Mouse (Mus musculus) urinary bladder, postnatal 4 days (tissue): ENCODE results near the gene Slc10a7.
"Not testable (repeated sequence)": the region's sequence is repeated elsewhere in the genome, so short reads cannot be mapped to it uniquely, and the experiment has no call there.

Experiments
- DNase-seq, 2 experiments: peaks; one replicate each; pipeline ENCODE4 v3.0.0; 2021 to 2022; ENCODE audit warnings: low spot score in 2 of 2

The Slc10a7 gene

GRCm38 (mm10) chr8:78668206-78668605 lies 159.1 kb downstream of the Slc10a7 start:
- DNase-seq = no peak

- DNase-seq = no peak
Measured at GRCm38 (mm10) chr8:78670241-78670640, 161.1 kb downstream of the Slc10a7 start.

GRCm38 (mm10) chr8:78678541-78679219 lies 169.5 kb downstream of the Slc10a7 start:
- DNase-seq = no peak

GRCm38 (mm10) chr8:78690795-78691194 lies 181.6 kb downstream of the Slc10a7 start:
- no peak for DNase-seq

- DNase-seq = no peak
Measured at GRCm38 (mm10) chr8:78698331-78698741, 189.2 kb downstream of the Slc10a7 start.

- no peak for DNase-seq
Measured at GRCm38 (mm10) chr8:78703068-78703820, 194.1 kb downstream of the Slc10a7 start.

- DNase-seq = no peak
Measured at GRCm38 (mm10) chr8:78705980-78706379, 196.8 kb downstream of the Slc10a7 start.

GRCm38 (mm10) chr8:78709948-78710644 lies 200.9 kb downstream of the Slc10a7 start:
- DNase-seq = no peak

GRCm38 (mm10) chr8:78710961-78711360 lies 201.8 kb downstream of the Slc10a7 start:
- no peak for DNase-seq

GRCm38 (mm10) chr8:78714880-78715279 lies 205.7 kb downstream of the Slc10a7 start:
- no peak for DNase-seq

- no peak for DNase-seq
Measured at GRCm38 (mm10) chr8:78716546-78716945, 207.4 kb downstream of the Slc10a7 start.

- DNase-seq = not testable (repeated sequence)
Measured at GRCm38 (mm10) chr8:78717191-78717590, 208.0 kb downstream of the Slc10a7 start.

- no peak for DNase-seq
Measured at GRCm38 (mm10) chr8:78719279-78720040, 210.3 kb downstream of the Slc10a7 start.

- DNase-seq = no peak
Measured at GRCm38 (mm10) chr8:78720041-78720414, 210.9 kb downstream of the Slc10a7 start.

- DNase-seq = no peak
Measured at GRCm38 (mm10) chr8:78721576-78721975, 212.4 kb downstream of the Slc10a7 start.

GRCm38 (mm10) chr8:78722201-78722600 lies 213.1 kb downstream of the Slc10a7 start:
- no peak for DNase-seq

GRCm38 (mm10) chr8:78724832-78725231 lies 215.7 kb downstream of the Slc10a7 start:
- DNase-seq = no peak

- DNase-seq = no peak
Measured at GRCm38 (mm10) chr8:78728240-78728639, 219.1 kb downstream of the Slc10a7 start.

- DNase-seq = no peak
Measured at GRCm38 (mm10) chr8:78732410-78732809, 223.3 kb downstream of the Slc10a7 start.

GRCm38 (mm10) chr8:78732995-78733512 lies 223.9 kb downstream of the Slc10a7 start:
- DNase-seq = no peak

GRCm38 (mm10) chr8:78734721-78735517 lies 225.8 kb downstream of the Slc10a7 start:
- DNase-seq = no peak
